Mouse (Mus musculus) adipocyte (in vitro differentiated cells): ENCODE measurements around the gene Stx1a.

Experiments
- DNase-seq: peaks from one replicate; pipeline ENCODE4 v3.0.0-alpha.2; 2016; ENCODE audit warnings: low spot score

Stx1a gene

GRCm38 (mm10) chr5:135086871-135087270 lies 63.6 kb downstream of the Stx1a start:
- no peak for DNase-seq

GRCm38 (mm10) chr5:135089653-135090052 lies 66.4 kb downstream of the Stx1a start, which contains the start of gene Mlxipl:
Mlxipl (plus strand) TSS chr5:135089890.
- DNase-seq: no peak
